10 mouse cellular contexts compared by ENCODE assay signal in the genomic region with DNA sequence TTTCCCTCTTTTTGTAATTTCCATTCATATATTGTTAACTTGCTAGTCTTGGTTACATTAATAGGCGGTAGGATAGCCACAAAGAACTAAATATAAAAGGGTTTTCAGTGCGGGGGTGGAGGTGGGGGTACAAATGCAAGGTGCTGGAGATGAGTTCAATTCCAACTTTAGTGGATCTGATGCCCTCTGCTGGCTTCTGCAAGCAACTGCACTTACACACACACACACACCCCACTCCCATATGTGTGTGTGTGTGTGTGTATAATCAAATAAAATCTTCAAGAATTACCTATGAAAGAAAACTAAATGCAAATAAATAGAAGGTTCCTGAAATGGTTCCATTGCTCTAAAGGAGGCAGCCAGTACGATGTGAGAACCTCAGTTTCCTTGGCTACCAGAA. TPM values are rescaled to one million over a fixed set of nuclear protein-coding genes. Genes with fewer than 3 reads are reported as not detected.
DNase-seq lines count a peak whose midpoint lies in the region; ATAC-seq and TF ChIP-seq lines count a peak whose summit lies in the region.
"Had no signal": no experiment of that assay in that cellular context is flagged by ENCODE, and none has a peak within 500 bp of the region (broad histone marks: within the 10 kb centered on the region; RNA-seq: fewer than 3 reads in every experiment).

No protein-coding gene starts in this region.

- no peak overlapping the region for H3K4me3 ChIP-seq in kidney, postnatal 0 days (replicated peaks; ENCODE audit: low read depth, low read length)
- no peak overlapping the region for H3K4me3 ChIP-seq in kidney, embryonic 14.5 days (ENCODE audit: low read length)
- no peak overlapping the region for H3K4me3 ChIP-seq in MEL (ENCODE audit: control insufficient read depth in 1 of 2, insufficient read depth in 1 of 2, low read depth in 2 of 2, low read length in 2 of 2)
- H3K4me3 ChIP-seq: embryonic facial prominence, embryonic 13.5 days; hindbrain, embryonic 15.5 days had no signal

- H3K27me3 ChIP-seq in kidney, postnatal 0 days (ENCODE audit: insufficient read depth, low read length): no peaks in the 10 kb centered on the region
- H3K27me3 ChIP-seq in kidney, embryonic 14.5 days (ENCODE audit: control insufficient read depth, insufficient read depth, low read length): no peaks in the 10 kb centered on the region
- peaks cover 2 to 5% of the 10 kb centered on the region in 2 experiments; a peak in 3 of 4 replicates for H3K27me3 ChIP-seq in MEL (ENCODE audit: control insufficient read depth in 1 of 2, insufficient read depth in 2 of 2, low read length in 2 of 2)
- H3K27me3 ChIP-seq: hindbrain, embryonic 15.5 days had no signal

- peak; percentile 40 for DNase-seq in kidney, postnatal 0 days (ENCODE audit: low spot score)
- peak; percentile 28 to 38 for DNase-seq in B cell, adult 2 months
- peak; percentile 59 for DNase-seq in MEL (ENCODE audit: low read depth, low spot score)
- no peak for DNase-seq in layer of hippocampus, adult 9-10 months (ENCODE audit: low spot score)
- no peak for DNase-seq in urinary bladder, postnatal 25 days (ENCODE audit: low spot score)

- no peak overlapping the region for H3K4me2 ChIP-seq in kidney, postnatal 0 days (ENCODE audit: low read length)
- no peak overlapping the region for H3K4me2 ChIP-seq in kidney, embryonic 14.5 days (replicated peaks; ENCODE audit: low read depth, low read length)
- H3K4me2 ChIP-seq: embryonic facial prominence, embryonic 13.5 days; hindbrain, embryonic 15.5 days had no signal

- no peak for ATAC-seq in kidney, postnatal 0 days (replicated peaks; ENCODE audit: low FRiP score, low read depth)
- ATAC-seq in kidney, embryonic 14.5 days (ENCODE audit: low FRiP score, low TSS enrichment): no peak
- ATAC-seq in granulocyte monocyte progenitor cell, adult 5-6 weeks (replicated peaks; ENCODE audit: poor library complexity, severe bottlenecking): peak; percentile 69

- no peaks in the 10 kb centered on the region for H3K36me3 ChIP-seq in kidney, postnatal 0 days (ENCODE audit: insufficient read depth, low read length)
- H3K36me3 ChIP-seq in kidney, embryonic 14.5 days (ENCODE audit: control insufficient read depth, insufficient read depth, low read length): no peaks in the 10 kb centered on the region
- no peaks in the 10 kb centered on the region for H3K36me3 ChIP-seq in MEL (ENCODE audit: control insufficient read depth in 1 of 2, insufficient read depth in 2 of 2, low read length in 2 of 2)
- H3K36me3 ChIP-seq: embryonic facial prominence, embryonic 13.5 days; hindbrain, embryonic 15.5 days had no signal

- H3K79me2 ChIP-seq in MEL (ENCODE audit: control insufficient read depth, insufficient read depth, low read length, poor library complexity): no peaks in the 10 kb centered on the region

- H3K9ac ChIP-seq in kidney, postnatal 0 days (ENCODE audit: low read depth, low read length): no peak overlapping the region
- no peak overlapping the region for H3K9ac ChIP-seq in kidney, embryonic 14.5 days (ENCODE audit: low read depth, low read length)
- H3K9ac ChIP-seq in MEL (ENCODE audit: control insufficient read depth, low read depth, low read length, poor library complexity, severe bottlenecking): no peak overlapping the region
- H3K9ac ChIP-seq: embryonic facial prominence, embryonic 13.5 days; hindbrain, embryonic 15.5 days had no signal

- H3K4me1 ChIP-seq in kidney, postnatal 0 days (replicated peaks; ENCODE audit: insufficient read depth, low read length): no peaks in the 10 kb centered on the region
- H3K4me1 ChIP-seq in kidney, embryonic 14.5 days (ENCODE audit: control insufficient read depth, insufficient read depth, low read length): no peaks in the 10 kb centered on the region
- H3K4me1 ChIP-seq in MEL (ENCODE audit: control insufficient read depth in 1 of 2, insufficient read depth in 2 of 2, low read length in 2 of 2): no peaks in the 10 kb centered on the region
- H3K4me1 ChIP-seq: embryonic facial prominence, embryonic 13.5 days; hindbrain, embryonic 15.5 days had no signal

- TF ChIP-seq POLR2A in MEL (IDR thresholded peaks at IDR 0.05; ENCODE audit: control insufficient read depth in 1 of 2, insufficient read depth in 1 of 2, low read depth in 1 of 2, low read length in 2 of 2, poor library complexity in 1 of 2): no peak

- no peaks in the 10 kb centered on the region for H3K9me3 ChIP-seq in kidney, postnatal 0 days (replicated peaks; ENCODE audit: low read length)
- no peaks in the 10 kb centered on the region for H3K9me3 ChIP-seq in kidney, embryonic 14.5 days (ENCODE audit: control insufficient read depth, low read length)
- H3K9me3 ChIP-seq in MEL (replicated peaks; ENCODE audit: insufficient read depth, low read length): no peaks in the 10 kb centered on the region
- H3K9me3 ChIP-seq: embryonic facial prominence, embryonic 13.5 days; hindbrain, embryonic 15.5 days had no signal

- TF ChIP-seq EP300 in MEL (IDR thresholded peaks at IDR 0.05; ENCODE audit: low read depth in 1 of 2, low read length in 2 of 2): no peak

- H3K27ac ChIP-seq in kidney, postnatal 0 days: no peak overlapping the region
- no peak overlapping the region for H3K27ac ChIP-seq in kidney, embryonic 14.5 days (ENCODE audit: low read depth, low read length)
- H3K27ac ChIP-seq in MEL (ENCODE audit: control insufficient read depth, low read depth, low read length): no peak overlapping the region
- H3K27ac ChIP-seq: embryonic facial prominence, embryonic 13.5 days; hindbrain, embryonic 15.5 days had no signal

- 62% methylated on average over 3 of the region's 3 CpGs for WGBS in kidney, postnatal 0 days
- 65% methylated on average over 3 of the region's 3 CpGs for WGBS in kidney, embryonic 14.5 days

- peak; percentile 79 for TF ChIP-seq RAD21 in MEL (IDR thresholded peaks at IDR 0.05; ENCODE audit: low read depth, low read length)

- peak; percentile 69 for TF ChIP-seq CTCF in kidney, postnatal 0 days (IDR thresholded peaks at IDR 0.05; ENCODE audit: low read depth)
- TF ChIP-seq CTCF in MEL (IDR thresholded peaks at IDR 0.05 in 2 of 3, conservative IDR thresholded peaks at IDR 0.05 in 1 of 3; ENCODE audit: control insufficient read depth in 1 of 3, insufficient read depth in 1 of 3, low read depth in 2 of 3, low read length in 3 of 3, poor library complexity in 1 of 3, severe bottlenecking in 1 of 3): peak; percentile 67 to 90 (median 83)

TF ChIP-seq in MEL, 35 proteins besides CTCF, POLR2A, EP300 and RAD21 (continues in another document):
- TF ChIP-seq KAT2A (conservative IDR thresholded peaks at IDR 0.05; ENCODE audit: low read depth, low read length) (no peak), ELF1 (IDR thresholded peaks at IDR 0.05; ENCODE audit: low read depth, low read length) (no peak), RCOR1 (IDR thresholded peaks at IDR 0.05; ENCODE audit: low read depth, low read length) (no peak), ZKSCAN1 (IDR thresholded peaks at IDR 0.05; ENCODE audit: low read depth, low read length) (no peak), ZNF384 (IDR thresholded peaks at IDR 0.05; ENCODE audit: low read depth, low read length) (peak; percentile 70), TBP (IDR thresholded peaks at IDR 0.05; ENCODE audit: low read depth, low read length) (no peak), ZC3H11A (IDR thresholded peaks at IDR 0.05; ENCODE audit: low read depth, low read length) (peak; percentile 80), E2F4 (IDR thresholded peaks at IDR 0.05; ENCODE audit: borderline replicate concordance, low read depth, low read length) (no peak), MAFK (IDR thresholded peaks at IDR 0.05; ENCODE audit: borderline replicate concordance, low read depth, low read length) (no peak), MAX (IDR thresholded peaks at IDR 0.05; ENCODE audit: low read length) (no peak), CHD2 (IDR thresholded peaks at IDR 0.05; ENCODE audit: low read length) (no peak), SMC3 (IDR thresholded peaks at IDR 0.05; ENCODE audit: low read depth, low read length) (peak; percentile 92)

RNA-seq across cellular contexts. Expression of a gene that starts 6.7 kb away (rescaled TPM):
- not detected in 2 replicates for polyA plus RNA-seq in kidney, postnatal 0 days (2015; fragmentation: Nextera tagmentation; extraction: Ambion mirVana)
- not detected in 2 replicates for polyA plus RNA-seq in kidney, embryonic 14.5 days (2014; fragmentation: Nextera tagmentation; extraction: Ambion mirVana)
- not detected in 2 replicates for total RNA-seq in MEL (2012; rRNA removed)
- not detected for polyA plus RNA-seq in MEL (2012; ENCODE audit: insufficient read depth in 1 of 2, insufficient read length in 2 of 2, low read depth in 1 of 2, low replicate concordance in 2 of 2, missing spikeins in 1 of 2)
- not detected in 2 replicates for total RNA-seq in granulocyte monocyte progenitor cell, adult 5-6 weeks (2014; fragmentation: Nextera tagmentation)
- total RNA-seq in granulocyte monocyte progenitor cell, adult 5-6 weeks (2017): not detected in 2 replicates
- polyA plus RNA-seq: embryonic facial prominence, embryonic 13.5 days; hindbrain, embryonic 15.5 days; lung, embryonic 16.5 days had no signal

RNA-seq across cellular contexts. Expression of a gene that starts 23.8 kb away (rescaled TPM):
- not detected in 2 replicates for polyA plus RNA-seq in kidney, postnatal 0 days (2015; fragmentation: Nextera tagmentation; extraction: Ambion mirVana)
- polyA plus RNA-seq in kidney, embryonic 14.5 days (2014; fragmentation: Nextera tagmentation; extraction: Ambion mirVana): not detected in 2 replicates
- total RNA-seq in MEL (2012; rRNA removed): not detected in 2 replicates
- polyA plus RNA-seq in MEL (2012; ENCODE audit: insufficient read depth in 1 of 2, insufficient read length in 2 of 2, low read depth in 1 of 2, low replicate concordance in 2 of 2, missing spikeins in 1 of 2): not detected
- total RNA-seq in granulocyte monocyte progenitor cell, adult 5-6 weeks (2014; fragmentation: Nextera tagmentation): not detected in 2 replicates
- not detected in 2 replicates for total RNA-seq in granulocyte monocyte progenitor cell, adult 5-6 weeks (2017)
- polyA plus RNA-seq: embryonic facial prominence, embryonic 13.5 days; hindbrain, embryonic 15.5 days; lung, embryonic 16.5 days had no signal

RNA-seq across cellular contexts. Expression of a gene that starts 27.9 kb away (rescaled TPM):
- polyA plus RNA-seq in kidney, postnatal 0 days (2015; fragmentation: Nextera tagmentation; extraction: Ambion mirVana): 0.09 and 0.10 TPM in 2 replicates
- 0.10 and 0.22 TPM in 2 replicates for polyA plus RNA-seq in kidney, embryonic 14.5 days (2014; fragmentation: Nextera tagmentation; extraction: Ambion mirVana)
- total RNA-seq in MEL (2012; rRNA removed): not detected in 2 replicates
- not detected for polyA plus RNA-seq in MEL (2012; ENCODE audit: insufficient read depth in 1 of 2, insufficient read length in 2 of 2, low read depth in 1 of 2, low replicate concordance in 2 of 2, missing spikeins in 1 of 2)
- total RNA-seq in granulocyte monocyte progenitor cell, adult 5-6 weeks (2014; fragmentation: Nextera tagmentation): 2.4 and 2.5 TPM in 2 replicates
- total RNA-seq in granulocyte monocyte progenitor cell, adult 5-6 weeks (2017): 5.3 and 16.5 TPM in 2 replicates

RNA-seq across cellular contexts. Expression of a gene that starts 42.8 kb away (rescaled TPM):
- polyA plus RNA-seq in kidney, postnatal 0 days (2015; fragmentation: Nextera tagmentation; extraction: Ambion mirVana): 19.9 and 20.1 TPM in 2 replicates
- polyA plus RNA-seq in kidney, embryonic 14.5 days (2014; fragmentation: Nextera tagmentation; extraction: Ambion mirVana): 17.9 and 27.4 TPM in 2 replicates
- 31.7 and 31.8 TPM in 2 replicates for total RNA-seq in MEL (2012; rRNA removed)
- 10 to 100 TPM in 1 of 2 experiments, not detected in 1; 49.6 TPM for polyA plus RNA-seq in MEL (2012; ENCODE audit: insufficient read depth in 1 of 2, insufficient read length in 2 of 2, low read depth in 1 of 2, low replicate concordance in 2 of 2, missing spikeins in 1 of 2)
- 20.8 and 24.8 TPM in 2 replicates for total RNA-seq in granulocyte monocyte progenitor cell, adult 5-6 weeks (2014; fragmentation: Nextera tagmentation)
- 9.0 and 11.1 TPM in 2 replicates for total RNA-seq in granulocyte monocyte progenitor cell, adult 5-6 weeks (2017)

Comparison
In these comparisons a context has a peak if more than half of its experiments do, and no peak if none do; other contexts are left out.
1. DNase-seq: peak in kidney, postnatal 0 days (single experiment), B cell, adult 2 months (2 of 2) and MEL (single experiment); none in layer of hippocampus, adult 9-10 months (single experiment) and urinary bladder, postnatal 25 days (single experiment).